Mouse (Mus musculus) limb, embryonic 15.5 days (tissue): ENCODE data around the gene Syt2. TPM values are rescaled to one million over a fixed set of nuclear protein-coding genes. Genes with fewer than 3 reads are reported as not detected.
A peak's percentile ranks its signal among the peaks of the same experiment; 100 is the strongest.

Experiments used
- ATAC-seq: fragments of 200-750 bp; cut with Nextera tagmentation; 2 replicates; pipeline ENCODE4 v1.8.0; 2017; ENCODE audit warnings: low read depth, moderate TSS enrichment; ENCODE audit not compliant: insufficient number of reproducible peaks, low FRiP score, low TSS enrichment
- H3K27ac ChIP-seq: fragments of 300-500 bp; sonication (generic); 2 replicates; pipeline ENCODE4 v1.5.1; 2015; ENCODE audit warnings: moderate library complexity, mild to moderate bottlenecking, inconsistent platforms
- H3K27me3 ChIP-seq: fragments of 300-500 bp; sonication (generic); 2 replicates; pipeline ENCODE4 v1.6.1; 2015; ENCODE audit warnings: inconsistent platforms
- H3K36me3 ChIP-seq: fragments of 300-500 bp; sonication (generic); 2 replicates; pipeline ENCODE4 v1.6.1; 2015; ENCODE audit warnings: inconsistent platforms
- H3K4me1 ChIP-seq: fragments of 300-500 bp; sonication (generic); 2 replicates; pipeline ENCODE4 v1.6.1; 2015; ENCODE audit warnings: inconsistent platforms
- H3K4me2 ChIP-seq: fragments of 300-500 bp; sonication (generic); 2 replicates; pipeline ENCODE4 v1.6.1; 2015; ENCODE audit warnings: mild to moderate bottlenecking, inconsistent platforms
- H3K4me3 ChIP-seq: fragments of 300-500 bp; sonication (generic); 2 replicates; pipeline ENCODE4 v1.5.1; 2015; ENCODE audit warnings: mild to moderate bottlenecking, inconsistent platforms
- H3K9ac ChIP-seq: fragments of 300-500 bp; sonication (generic); 2 replicates; pipeline ENCODE4 v1.6.1; 2015; ENCODE audit warnings: inconsistent platforms
- H3K9me3 ChIP-seq: fragments of 300-500 bp; sonication (generic); 2 replicates; pipeline ENCODE4 v1.6.1; 2016; ENCODE audit warnings: inconsistent platforms
- WGBS: fragments of 180-500 bp; shearing (Covaris S2); methylation state at CpG from one replicate; pipeline ENCODE4 v1.1.7; 2015; 5-methylcytosine and 5-hydroxymethylcytosine counted together
- polyA plus RNA-seq: library from polyadenylated mRNA; unstranded; fragments of >200 nt; fragmentation: Nextera tagmentation; extraction: Ambion mirVana; gene quantifications from 2 replicates; pipeline ENCODE4 v1.2.1, GENCODE M21; 2015

The Syt2 gene
- polyA plus RNA-seq, 1 experiment from 2014 or later: 1.3 TPM

DNA sequence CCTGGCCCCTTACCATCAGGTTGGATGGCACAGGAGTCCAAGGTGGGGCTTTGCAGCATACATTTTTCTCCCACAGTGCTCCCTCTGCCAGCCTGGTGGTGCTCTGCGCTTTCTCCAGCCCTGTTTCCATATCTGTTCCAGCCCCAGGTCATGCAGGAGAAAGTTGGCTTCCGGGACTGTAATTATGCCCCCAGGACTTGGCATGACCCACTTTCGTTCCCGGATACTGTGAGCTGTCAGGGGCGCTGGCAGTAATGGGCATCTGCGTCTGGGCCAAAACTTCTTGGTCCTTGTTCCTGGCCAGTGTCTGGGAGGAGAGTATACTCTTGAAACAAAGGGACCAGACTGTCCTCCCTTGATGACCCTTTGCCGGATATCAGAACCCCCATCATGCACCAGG lies 76.4 kb downstream of the Syt2 start:
- H3K36me3 ChIP-seq: no peaks in the 10 kb centered on the region
- H3K4me2 ChIP-seq: no peak overlapping the region
- no peak overlapping the region for H3K9ac ChIP-seq
- 75% methylated on average over 7 of the region's 7 CpGs for WGBS
- no peaks in the 10 kb centered on the region for H3K9me3 ChIP-seq
- 0 out of 2 replicates have a peak, but pooled peaks cover 3% of the 10 kb centered on the region for H3K4me1 ChIP-seq
- no peak for ATAC-seq
- no peak overlapping the region for H3K27ac ChIP-seq
- no peak overlapping the region for H3K4me3 ChIP-seq
- H3K27me3 ChIP-seq: no peaks in the 10 kb centered on the region

DNA sequence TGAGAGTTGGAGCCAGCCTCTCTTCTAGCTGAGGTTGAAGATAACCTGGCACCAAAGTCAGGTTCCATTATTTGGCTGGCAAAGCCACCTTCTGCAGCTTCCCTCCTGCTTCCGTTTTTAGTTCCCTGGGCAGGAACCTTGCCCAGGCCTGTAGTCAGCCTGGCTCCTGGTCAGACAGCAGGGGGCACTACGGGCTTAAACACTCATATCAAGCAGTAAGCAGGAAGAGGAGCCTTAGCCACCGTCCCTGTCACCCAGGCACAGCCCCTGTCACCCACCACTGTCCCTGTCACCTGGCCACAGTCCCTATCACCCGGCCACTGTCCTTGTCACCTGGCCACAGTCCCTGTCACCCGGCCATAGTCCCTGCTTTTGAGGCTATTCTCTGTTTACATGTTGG lies 78.8 kb downstream of the Syt2 start:
- WGBS: 43% methylated on average over 5 of the region's 5 CpGs
- ATAC-seq: no peak

DNA sequence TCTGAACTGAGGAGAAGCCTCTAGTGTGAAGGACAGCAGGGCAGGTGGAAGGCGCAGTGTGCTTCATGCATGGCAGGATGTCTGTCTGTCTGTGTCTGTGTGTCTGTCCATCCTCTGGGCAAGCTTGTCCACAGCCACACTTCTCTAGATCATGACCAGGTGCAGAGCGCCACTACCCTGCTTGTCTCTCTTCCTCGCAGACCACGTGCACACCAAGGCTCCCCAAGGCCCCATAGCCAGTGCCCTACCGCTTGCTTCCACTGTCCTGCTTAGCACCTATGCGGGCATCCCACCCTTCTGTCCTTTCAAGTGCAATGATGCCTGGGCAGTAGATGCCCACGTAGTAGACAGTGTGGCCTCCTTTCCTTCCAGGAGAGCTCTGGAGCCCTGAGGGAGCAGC lies 80.0 kb downstream of the Syt2 start:
- no peak overlapping the region for H3K9ac ChIP-seq
- WGBS: 92% methylated on average over 7 of the region's 7 CpGs
- ATAC-seq: no peak

More for the DNA sequence above, 78.8 kb downstream of the Syt2 start:
- Histone ChIP-seq H3K4me3 (no peak overlapping the region), H3K36me3 (no peaks in the 10 kb centered on the region), H3K4me1 (no peaks in the 10 kb centered on the region), H3K9me3 (no peaks in the 10 kb centered on the region), H3K27ac (no peak overlapping the region), H3K4me2 (no peak overlapping the region), H3K27me3 (0 out of 2 replicates have a peak, but pooled peaks cover 3% of the 10 kb centered on the region), H3K9ac (no peak overlapping the region)

DNA sequence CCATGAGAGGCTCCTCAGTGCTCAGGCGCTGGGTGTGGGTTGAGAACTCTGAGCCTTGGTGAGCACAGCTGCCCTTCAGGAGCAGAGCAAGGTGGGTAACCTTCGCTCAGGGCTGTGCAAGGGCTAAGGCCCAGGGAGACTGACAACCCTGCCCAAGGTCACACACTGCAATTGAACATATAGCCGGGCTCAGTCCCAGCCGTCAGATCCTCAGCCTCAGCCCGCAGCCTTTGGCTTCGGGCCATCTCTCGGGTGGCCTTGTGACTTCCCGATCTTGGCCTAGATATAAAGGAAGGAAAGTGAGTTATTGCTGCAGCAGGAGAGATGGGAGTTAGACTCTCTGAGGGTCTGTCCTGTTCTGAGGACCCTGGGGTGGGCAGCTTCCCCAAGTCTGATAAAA lies 80.8 kb downstream of the Syt2 start:
- ATAC-seq: no peak
- Histone ChIP-seq H3K27me3 (0 out of 2 replicates have a peak, but pooled peaks cover 3% of the 10 kb centered on the region), H3K4me1 (no peaks in the 10 kb centered on the region), H3K9me3 (no peaks in the 10 kb centered on the region), H3K27ac (no peak overlapping the region), H3K4me3 (no peak overlapping the region), H3K9ac (no peak overlapping the region), H3K4me2 (no peak overlapping the region), H3K36me3 (no peaks in the 10 kb centered on the region)
- WGBS: 61% methylated on average over 8 of the region's 8 CpGs

More for the DNA sequence above, 80.0 kb downstream of the Syt2 start:
- Histone ChIP-seq H3K27me3 (0 out of 2 replicates have a peak, but pooled peaks cover 3% of the 10 kb centered on the region), H3K36me3 (no peaks in the 10 kb centered on the region), H3K4me3 (no peak overlapping the region), H3K27ac (no peak overlapping the region), H3K9me3 (no peaks in the 10 kb centered on the region), H3K4me1 (no peaks in the 10 kb centered on the region), H3K4me2 (no peak overlapping the region)

DNA sequence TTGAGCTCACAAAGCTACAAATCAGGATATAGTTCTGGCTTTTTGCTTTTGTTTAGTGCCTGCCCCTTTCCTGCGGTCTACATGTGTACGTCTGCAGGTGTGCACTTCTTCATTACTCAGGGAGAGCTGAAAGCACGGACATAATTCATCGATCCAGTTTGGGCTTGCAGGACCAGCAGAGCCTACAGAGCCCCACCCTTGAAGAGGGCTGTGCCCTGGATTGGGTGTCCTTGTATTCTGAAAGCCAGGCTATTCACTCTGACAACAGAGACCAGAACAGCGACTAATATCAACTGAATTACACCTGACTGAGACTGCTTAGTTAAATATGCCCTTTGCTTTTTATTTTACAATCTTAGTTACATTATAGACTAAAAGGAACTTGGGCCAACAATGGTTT lies 87.2 kb downstream of the Syt2 start:
- no peaks in the 10 kb centered on the region for H3K36me3 ChIP-seq
- WGBS: 67% methylated on average over 5 of the region's 5 CpGs

DNA sequence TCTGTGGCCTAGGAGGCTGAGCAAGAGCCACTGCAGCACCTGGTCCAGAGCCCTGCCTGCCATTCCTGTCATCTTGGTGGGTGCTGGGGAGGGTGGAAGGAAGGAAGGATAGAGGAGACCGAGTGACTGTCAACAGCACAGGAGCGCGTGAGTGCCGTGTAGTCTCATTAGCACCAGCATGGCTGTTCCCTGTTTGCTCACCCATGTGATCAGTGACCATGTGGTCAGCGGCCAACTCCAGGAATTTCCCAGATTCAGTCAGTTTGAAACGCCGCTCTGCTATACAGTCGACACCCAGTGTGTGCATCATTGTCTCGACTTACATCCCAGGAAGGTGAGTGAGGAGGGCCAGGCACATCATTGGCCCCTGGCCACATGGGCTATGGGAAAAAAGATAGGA lies 91.0 kb downstream of the Syt2 start:
- ATAC-seq: no peak
- Histone ChIP-seq H3K4me2 (no peak overlapping the region), H3K4me3 (no peak overlapping the region), H3K4me1 (no peaks in the 10 kb centered on the region), H3K27ac (no peak overlapping the region), H3K9ac (no peak overlapping the region), H3K36me3 (no peaks in the 10 kb centered on the region), H3K27me3 (no peaks in the 10 kb centered on the region), H3K9me3 (no peaks in the 10 kb centered on the region)
- 66% methylated on average over 9 of the region's 9 CpGs for WGBS

More for the DNA sequence above, 87.2 kb downstream of the Syt2 start:
- Histone ChIP-seq H3K4me1 (no peaks in the 10 kb centered on the region), H3K9ac (no peak overlapping the region), H3K4me3 (no peak overlapping the region), H3K27me3 (0 out of 2 replicates have a peak, but pooled peaks cover 3% of the 10 kb centered on the region), H3K4me2 (no peak overlapping the region), H3K9me3 (no peaks in the 10 kb centered on the region), H3K27ac (no peak overlapping the region)
- no peak for ATAC-seq

DNA sequence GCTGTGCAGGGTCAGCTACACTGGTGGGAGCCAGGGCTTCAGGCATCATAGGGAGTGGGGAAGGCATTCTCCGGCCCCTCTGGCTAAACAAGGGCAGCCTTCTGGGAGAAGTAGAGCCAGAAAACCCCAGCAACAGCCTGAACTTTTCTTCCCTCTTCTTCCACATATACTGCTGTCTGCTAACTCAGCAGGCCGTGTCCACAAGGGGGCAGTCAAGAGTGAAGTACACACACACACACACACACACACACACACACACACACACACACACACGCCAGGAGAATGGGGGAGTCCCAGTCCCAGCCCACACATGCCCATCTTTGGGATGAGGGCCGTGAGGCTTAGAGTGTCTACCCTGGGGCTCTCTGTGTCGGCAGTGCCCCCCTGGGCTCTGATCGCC lies 95.0 kb downstream of the Syt2 start:
- Histone ChIP-seq H3K4me1 (no peaks in the 10 kb centered on the region), H3K4me3 (no peak overlapping the region), H3K4me2 (no peak overlapping the region), H3K27me3 (no peaks in the 10 kb centered on the region), H3K27ac (no peak overlapping the region), H3K9ac (no peak overlapping the region), H3K9me3 (no peaks in the 10 kb centered on the region), H3K36me3 (no peaks in the 10 kb centered on the region)
- WGBS: 72% methylated on average over 6 of the region's 6 CpGs
- no peak for ATAC-seq

DNA sequence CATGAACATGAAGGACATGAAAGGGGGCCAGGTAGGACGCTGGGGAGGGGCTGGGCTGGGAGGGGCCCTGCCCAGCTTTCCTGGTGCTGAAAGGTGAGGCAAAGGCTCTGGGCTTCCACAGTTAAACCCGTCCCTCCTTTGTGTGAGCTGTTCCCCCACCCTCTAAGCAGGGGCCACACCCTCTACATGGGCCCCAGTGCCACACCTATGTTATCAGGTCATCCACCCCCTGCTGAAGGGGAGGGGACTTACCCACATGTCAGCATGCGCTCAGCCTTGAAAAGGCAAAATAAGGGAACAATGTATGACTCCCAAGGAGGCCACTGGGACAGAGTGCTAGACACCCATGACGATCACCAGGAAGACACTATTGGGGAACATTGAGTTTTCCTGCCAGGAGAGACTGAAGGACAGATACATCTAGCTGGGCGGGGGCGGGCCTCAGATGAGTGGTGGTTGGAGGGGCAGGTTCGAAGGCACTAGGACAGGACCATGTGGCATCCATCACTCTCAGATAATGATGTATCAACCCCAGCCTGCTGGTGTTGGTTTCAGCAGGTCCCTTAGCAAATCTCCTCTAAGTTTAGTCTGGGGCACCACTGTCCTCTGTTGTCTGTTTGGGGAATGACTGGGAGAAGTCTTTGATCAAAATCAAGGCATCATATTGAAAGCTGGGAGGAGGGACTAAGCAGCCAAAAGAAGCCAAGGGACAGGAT lies 95.6 kb downstream of the Syt2 start:
- Histone ChIP-seq H3K9ac (no peak overlapping the region), H3K36me3 (no peaks in the 10 kb centered on the region), H3K4me1 (no peaks in the 10 kb centered on the region), H3K27me3 (no peaks in the 10 kb centered on the region), H3K9me3 (no peaks in the 10 kb centered on the region), H3K27ac (no peak overlapping the region), H3K4me2 (no peak overlapping the region), H3K4me3 (no peak overlapping the region)
- ATAC-seq: 0 out of 2 replicates have a peak, but pooled peaks have one; percentile 30
- WGBS: 70% methylated on average over 7 of the region's 7 CpGs

DNA sequence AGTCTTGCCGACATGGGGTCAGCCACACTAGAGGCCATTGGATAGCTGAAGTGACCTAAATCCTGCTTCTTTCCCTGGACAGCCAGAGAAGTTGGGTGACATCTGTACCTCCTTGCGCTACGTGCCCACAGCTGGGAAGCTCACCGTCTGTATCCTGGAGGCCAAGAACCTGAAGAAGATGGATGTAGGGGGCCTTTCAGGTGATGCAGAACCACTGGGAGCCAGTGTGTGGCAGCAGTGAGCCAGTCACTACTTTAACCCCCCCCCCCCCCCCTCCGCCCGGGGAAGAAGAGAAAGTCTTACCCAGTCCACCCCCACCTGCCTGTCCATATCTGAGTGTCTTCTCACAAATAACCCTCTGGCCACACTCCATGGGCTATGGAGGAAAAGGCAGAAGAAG lies 99.2 kb downstream of the Syt2 start:
- H3K36me3 ChIP-seq: no peaks in the 10 kb centered on the region
- no peaks in the 10 kb centered on the region for H3K9me3 ChIP-seq
- H3K4me1 ChIP-seq: peaks cover 17% of the 10 kb centered on the region
- no peak overlapping the region for H3K4me2 ChIP-seq
- H3K27ac ChIP-seq: no peak overlapping the region
- no peak for ATAC-seq
- no peaks in the 10 kb centered on the region for H3K27me3 ChIP-seq
- no peak overlapping the region for H3K9ac ChIP-seq
- no peak overlapping the region for H3K4me3 ChIP-seq
- 50% methylated on average over 6 of the region's 6 CpGs for WGBS

DNA sequence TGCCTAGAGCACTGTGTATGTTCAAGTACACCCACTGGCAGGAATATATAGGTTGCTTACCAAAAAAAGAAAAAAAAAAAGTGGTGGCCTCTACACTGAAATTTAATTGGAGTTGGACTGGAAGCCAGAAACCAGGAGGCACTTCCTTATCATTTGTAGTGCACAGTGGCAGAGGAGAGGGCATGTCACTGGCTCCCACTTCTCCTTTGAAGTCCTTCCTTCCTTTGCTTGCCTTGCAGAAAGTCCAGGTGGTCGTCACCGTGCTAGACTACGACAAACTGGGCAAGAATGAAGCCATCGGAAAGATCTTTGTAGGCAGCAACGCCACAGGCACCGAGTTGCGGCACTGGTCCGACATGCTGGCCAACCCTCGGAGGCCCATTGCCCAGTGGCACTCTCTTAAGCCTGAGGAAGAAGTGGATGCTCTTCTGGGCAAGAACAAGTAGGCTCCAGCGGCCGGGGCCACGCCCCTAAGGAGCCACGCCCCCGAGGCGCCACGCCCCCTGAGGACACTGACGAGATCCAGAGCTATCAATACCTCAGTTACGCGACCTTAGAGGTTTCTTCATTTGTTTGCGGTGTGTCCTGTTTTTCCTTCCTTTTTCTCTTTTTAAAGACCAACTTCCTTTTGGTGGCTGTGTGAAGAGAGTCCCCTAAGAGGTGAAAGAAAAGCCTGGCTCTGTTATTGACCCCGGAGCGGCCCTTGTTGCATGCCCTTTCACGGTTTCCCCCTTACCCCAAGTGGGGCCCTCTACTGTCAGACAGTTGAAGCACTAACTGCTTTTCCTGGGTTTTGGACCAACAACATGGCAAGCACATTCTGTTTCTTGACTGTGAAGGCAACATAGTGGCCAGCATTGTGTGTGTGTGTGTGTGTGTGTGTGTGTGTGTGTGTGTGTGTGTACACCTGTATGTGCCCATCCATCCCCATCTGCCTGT lies 101.0 kb downstream of the Syt2 start:
- H3K4me2 ChIP-seq: no peak overlapping the region
- ATAC-seq: no peak
- 18% methylated on average over 23 of the region's 23 CpGs for WGBS
- H3K27ac ChIP-seq: no peak overlapping the region
- H3K4me1 ChIP-seq: peaks cover 21% of the 10 kb centered on the region
- H3K4me3 ChIP-seq: no peak overlapping the region
- H3K9me3 ChIP-seq: no peaks in the 10 kb centered on the region
- H3K36me3 ChIP-seq: no peaks in the 10 kb centered on the region
- H3K9ac ChIP-seq: no peak overlapping the region
- H3K27me3 ChIP-seq: no peaks in the 10 kb centered on the region

DNA sequence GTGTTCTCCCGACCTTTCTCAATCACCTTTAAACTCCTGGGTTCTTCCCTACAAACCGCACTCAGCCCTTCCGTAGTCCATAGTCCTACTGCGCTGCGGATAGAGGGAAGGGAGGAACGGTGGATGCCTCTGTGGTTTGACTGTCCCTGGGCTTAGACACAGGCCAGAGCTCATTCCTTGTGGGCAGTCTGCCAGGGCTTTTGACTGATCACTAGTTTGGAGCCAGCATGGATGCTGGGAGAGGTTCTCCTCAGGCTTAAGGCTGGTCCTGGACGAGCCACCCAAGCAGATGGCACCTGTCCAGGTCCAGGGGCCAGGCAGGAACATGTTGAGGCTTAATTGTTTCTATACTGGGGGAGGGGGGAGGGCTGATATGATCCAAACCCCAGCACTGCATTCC lies 103.4 kb downstream of the Syt2 start:
- Histone ChIP-seq H3K4me3 (no peak overlapping the region), H3K4me2 (no peak overlapping the region), H3K9ac (no peak overlapping the region), H3K27me3 (no peaks in the 10 kb centered on the region), H3K27ac (peak overlapping the region; percentile 22; the same call in 1 of the 2 replicates), H3K4me1 (peaks cover 44% of the 10 kb centered on the region), H3K36me3 (no peaks in the 10 kb centered on the region), H3K9me3 (no peaks in the 10 kb centered on the region)
- 62% methylated on average over 7 of the region's 7 CpGs for WGBS
- no peak for ATAC-seq

DNA sequence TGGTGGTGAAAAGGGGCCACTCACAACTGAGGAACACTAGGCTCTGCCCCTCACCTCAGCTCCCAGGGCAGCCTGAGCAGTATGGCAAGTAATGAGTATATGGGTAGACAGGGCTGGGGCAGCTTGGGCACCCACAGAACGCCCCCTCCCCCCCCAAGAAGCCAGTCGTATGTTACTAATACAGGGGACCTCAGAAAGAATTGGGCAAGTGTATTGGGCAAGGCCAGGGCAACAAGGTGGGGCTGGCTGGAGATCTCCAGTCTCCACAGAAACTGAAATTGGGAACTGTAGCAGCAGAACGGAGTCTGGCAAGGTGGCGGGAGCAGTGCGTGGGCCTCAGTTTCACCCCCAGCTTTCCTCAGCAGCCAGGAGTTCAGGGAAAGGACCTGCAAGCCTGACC lies 106.0 kb downstream of the Syt2 start:
- no peak overlapping the region for H3K9ac ChIP-seq
- ATAC-seq: no peak
- H3K9me3 ChIP-seq: no peaks in the 10 kb centered on the region
- no peaks in the 10 kb centered on the region for H3K27me3 ChIP-seq
- 68% methylated on average over 5 of the region's 5 CpGs for WGBS
- no peak overlapping the region for H3K4me2 ChIP-seq
- H3K4me3 ChIP-seq: no peak overlapping the region
- no peaks in the 10 kb centered on the region for H3K36me3 ChIP-seq
- no peak overlapping the region for H3K27ac ChIP-seq
- H3K4me1 ChIP-seq: peaks cover 65% of the 10 kb centered on the region
